Mouse (Mus musculus) skeletal muscle tissue, adult 2 months (tissue): ENCODE measurements around the gene Zc3h10.
A peak's percentile ranks its signal among the peaks of the same experiment; 100 is the strongest.
"Not testable (repeated sequence)": the region's sequence is repeated elsewhere in the genome, so short reads cannot be mapped to it uniquely, and the experiment has no call there.

Experiments used
- DNase-seq: peaks from one replicate; pipeline ENCODE4 v3.0.0-alpha.2; 2012; ENCODE audit warnings: low read depth, low spot score

Gene Zc3h10

DNA sequence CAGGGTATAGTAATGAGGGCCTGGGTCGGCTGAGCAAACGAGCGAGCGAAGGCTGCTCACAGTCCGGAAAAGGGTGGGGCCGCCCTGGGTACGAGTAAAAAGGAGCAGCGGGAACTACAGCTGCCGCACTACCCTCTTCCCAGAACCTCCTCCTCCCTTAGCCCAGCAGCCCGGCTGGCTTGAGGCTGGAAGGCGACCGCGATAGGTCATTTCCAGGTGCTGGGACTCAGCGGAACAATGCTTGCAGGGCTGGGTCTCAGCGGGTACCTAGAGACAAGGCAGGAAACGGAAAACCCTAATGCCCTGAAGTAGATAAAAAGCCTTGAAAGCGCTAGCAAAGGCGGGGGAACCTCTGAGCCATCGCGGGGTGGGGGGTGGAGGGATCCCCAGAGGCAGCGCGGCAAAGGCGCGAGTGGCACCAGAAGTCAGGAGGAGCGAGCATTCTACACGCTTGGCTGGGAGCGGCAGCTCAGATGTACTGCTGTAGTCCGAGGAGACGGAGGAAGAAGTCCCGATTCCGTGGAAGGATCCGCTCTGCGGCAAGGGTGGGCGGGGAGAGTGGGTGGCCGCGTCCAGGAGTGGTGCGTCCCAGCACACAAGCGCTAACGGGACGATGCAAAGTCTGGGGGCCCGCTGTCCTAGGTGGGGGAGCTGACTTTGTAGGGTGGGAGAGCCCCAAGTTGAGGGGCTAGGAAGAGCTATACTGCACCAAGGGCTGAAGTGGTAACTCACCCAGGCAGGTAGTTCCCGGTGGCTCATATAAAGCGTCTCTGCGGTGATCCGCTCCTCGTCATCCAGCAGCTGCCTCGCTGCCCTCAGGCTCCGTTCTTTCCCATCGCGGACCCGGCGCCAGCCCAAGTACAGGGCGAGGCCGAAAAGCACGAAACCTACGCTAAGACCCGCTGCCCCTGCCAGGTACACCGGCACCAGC, 22.6 kb downstream of the Zc3h10 start:
- DNase-seq = no peak

GRCm38 (mm10) chr10:128524111-128524731, 23.4 kb downstream of the Zc3h10 start:
- no peak for DNase-seq

GRCm38 (mm10) chr10:128522351-128522750, 25.2 kb downstream of the Zc3h10 start:
- no peak for DNase-seq

DNA sequence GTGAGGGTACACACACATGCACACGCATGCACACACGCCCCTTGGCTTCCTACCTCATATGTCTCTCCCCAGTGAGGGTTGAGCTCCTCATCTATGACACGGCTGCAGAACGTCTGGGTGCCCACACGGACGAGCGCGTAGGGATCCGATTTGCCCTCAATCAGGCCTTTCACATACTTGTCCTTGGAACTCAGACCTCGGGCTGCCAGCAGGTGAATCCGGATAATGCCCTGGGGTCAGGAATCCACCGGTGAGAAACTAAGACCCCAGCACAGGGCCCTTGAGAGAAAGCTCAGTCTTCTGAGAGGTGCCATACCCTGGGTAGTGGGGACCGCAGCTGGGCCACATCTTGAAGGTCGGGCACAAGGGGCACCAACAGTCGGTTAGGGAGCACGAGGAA, 27.0 kb downstream of the Zc3h10 start:
- no peak for DNase-seq

GRCm38 (mm10) chr10:128518833-128519232, 28.7 kb downstream of the Zc3h10 start:
- no peak for DNase-seq

DNA sequence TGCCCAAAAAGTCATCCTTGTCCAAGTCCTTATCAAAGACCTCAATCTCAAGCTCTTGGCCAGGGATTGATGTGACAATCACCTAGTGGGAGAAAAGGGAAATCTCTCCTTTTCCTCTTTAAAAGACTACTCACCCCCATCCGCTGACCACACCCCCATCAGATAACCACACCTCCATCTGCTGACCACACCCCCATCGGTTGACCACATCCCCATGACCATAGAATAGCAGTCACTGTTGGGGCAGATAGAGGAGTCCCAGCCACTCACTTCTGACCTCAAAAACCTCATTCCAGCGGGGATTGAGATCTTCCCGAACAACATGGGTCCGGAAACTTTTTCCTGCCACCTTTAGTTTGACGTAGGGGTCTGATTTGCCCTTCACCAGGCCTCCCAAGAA, 30.9 kb downstream of the Zc3h10 start:
- no peak for DNase-seq

DNA sequence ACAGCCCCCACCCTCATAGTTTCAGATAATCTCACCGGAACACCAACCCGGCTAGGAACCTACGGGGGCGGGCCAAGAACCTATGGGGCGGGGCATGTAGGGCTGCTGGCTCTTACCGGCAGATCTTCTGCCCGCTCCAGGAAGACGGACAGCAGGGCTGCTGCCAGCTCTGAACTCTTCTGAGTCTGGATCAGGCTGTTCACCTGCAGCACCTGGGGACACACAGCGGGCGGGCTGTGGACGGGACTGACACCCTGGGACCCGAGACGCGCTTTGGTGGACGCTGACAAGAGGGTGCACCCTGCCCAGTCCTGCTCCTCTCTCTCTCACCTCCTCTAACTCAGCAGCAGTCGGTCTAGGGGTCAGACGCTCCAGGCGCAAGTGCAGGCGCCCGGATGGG, 31.5 kb downstream of the Zc3h10 start:
- DNase-seq = no peak

- no peak for DNase-seq
Measured at GRCm38 (mm10) chr10:128515044-128515443, 32.5 kb downstream of the Zc3h10 start.

GRCm38 (mm10) chr10:128511761-128512160, 35.8 kb downstream of the Zc3h10 start:
- DNase-seq = no peak

DNA sequence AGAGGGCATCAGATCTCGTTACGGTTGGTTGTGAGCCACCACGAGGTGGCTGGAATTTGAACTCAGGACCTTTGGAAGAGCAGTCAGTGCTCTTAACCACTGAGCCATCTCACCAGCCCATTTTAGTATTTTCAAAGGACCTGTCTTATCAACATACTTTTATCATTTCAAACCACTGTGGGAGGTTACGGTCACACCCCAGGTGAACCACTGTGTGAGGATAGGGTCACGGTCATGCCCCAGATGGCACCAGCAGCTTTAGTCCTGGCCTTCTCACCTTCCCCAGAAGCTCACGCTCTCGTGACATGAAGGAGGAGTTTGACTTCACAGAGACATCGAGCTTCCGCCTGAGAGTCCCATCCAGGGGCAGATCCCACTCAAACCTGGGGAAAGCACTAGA, 36.4 kb downstream of the Zc3h10 start:
- DNase-seq = no peak

DNA sequence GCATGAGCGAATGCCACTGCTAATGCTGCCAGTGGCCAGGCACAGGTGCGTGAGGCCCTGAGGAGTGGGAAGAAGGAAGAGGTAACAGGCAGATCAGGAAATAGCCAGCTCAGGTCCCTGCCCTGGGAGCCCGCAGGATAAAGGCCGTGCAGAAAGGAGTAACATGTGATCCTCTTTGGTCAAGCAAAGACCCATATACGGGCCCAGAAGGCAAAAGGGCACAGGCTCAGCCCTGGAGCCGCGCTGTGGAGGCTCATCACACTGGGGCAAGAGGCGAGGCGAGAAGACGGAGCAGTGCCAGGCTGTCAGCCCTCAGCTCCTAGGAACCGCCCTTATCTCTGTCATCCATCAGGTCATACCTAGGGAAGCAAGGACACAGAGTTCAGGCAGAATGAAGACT, 37.3 kb downstream of the Zc3h10 start:
- no peak for DNase-seq

DNA sequence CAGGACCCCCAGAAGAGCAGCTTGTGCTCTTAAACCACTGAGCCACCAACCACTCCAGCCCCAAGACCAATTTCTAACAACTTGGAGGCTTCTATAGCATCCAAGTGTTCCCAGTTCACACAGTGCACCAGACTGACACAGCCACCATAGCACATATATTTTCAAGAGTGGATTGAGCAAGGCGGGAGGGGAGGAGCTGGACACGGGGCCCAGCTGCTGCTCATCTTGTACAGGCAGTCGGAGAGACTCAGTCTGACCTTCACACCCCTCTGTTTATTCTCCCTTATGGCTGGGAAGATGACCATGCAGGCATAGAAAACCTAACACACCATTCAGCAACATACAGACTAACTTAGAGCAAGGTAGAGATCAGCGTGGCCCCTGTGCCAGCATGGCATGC, 37.7 kb downstream of the Zc3h10 start:
- no peak for DNase-seq

- no peak for DNase-seq
Measured at GRCm38 (mm10) chr10:128509203-128509602, 38.4 kb downstream of the Zc3h10 start.

GRCm38 (mm10) chr10:128508260-128508659, 39.3 kb downstream of the Zc3h10 start:
- DNase-seq = no peak

DNA sequence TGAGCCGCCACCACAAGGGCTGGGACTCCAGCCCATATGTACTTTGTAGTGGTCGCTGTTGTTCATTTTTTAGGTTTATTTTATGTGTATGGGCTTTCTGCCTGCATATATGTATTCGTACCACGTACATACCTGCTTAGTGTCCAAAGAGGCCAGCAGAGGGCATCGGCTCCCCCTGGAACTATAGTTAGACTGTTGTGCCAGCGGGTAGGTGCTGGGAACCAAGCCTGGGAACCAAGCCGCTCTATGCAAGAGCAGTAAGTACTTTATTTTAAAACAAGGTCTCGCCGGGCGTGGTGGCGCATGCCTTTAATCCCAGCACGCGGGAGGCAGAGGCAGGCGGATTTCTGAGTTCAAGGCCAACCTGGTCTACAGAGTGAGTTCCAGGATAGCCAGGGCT, 41.6 kb downstream of the Zc3h10 start:
- DNase-seq = no peak

- not testable (repeated sequence) for DNase-seq
Measured at GRCm38 (mm10) chr10:128505371-128505667, 42.3 kb downstream of the Zc3h10 start.

DNA sequence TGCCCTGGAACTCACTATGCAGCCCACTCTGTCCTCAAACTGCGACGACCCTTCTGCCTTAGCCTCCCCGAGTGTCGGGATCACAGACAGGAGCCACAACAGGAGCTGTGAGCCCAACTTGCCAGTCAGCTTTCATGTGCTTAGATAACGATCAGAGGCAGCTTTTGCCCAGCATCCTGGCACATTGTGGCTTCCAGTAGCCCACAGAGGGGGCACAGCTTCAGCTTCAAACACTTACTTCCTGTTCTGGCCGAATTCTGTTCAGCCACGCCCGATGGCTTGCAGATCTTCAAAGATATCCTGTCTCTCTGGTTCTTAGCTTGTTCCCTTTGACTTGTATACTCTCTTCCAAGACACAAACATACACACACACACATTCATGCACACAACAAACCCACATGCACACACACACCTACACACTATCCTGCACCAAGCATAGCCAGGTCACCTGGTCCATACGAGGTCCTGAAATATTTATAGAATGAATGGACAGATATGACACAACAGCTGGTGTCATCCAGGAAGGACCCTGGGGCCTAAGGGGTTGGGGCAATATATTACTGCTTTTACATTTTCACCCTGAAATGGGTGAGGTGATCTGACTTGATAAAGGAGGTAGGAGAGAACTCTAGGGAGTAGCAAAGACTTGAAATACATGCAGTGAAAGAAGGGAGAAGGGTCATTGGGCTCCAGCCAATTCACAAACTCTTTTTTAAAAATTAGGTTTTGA, 42.8 kb downstream of the Zc3h10 start:
- no peak for DNase-seq

GRCm38 (mm10) chr10:128504012-128504411, 43.6 kb downstream of the Zc3h10 start:
- DNase-seq = no peak

- DNase-seq = no peak
Measured at GRCm38 (mm10) chr10:128503532-128503931, 44.0 kb downstream of the Zc3h10 start.

- peak; percentile 77 for DNase-seq
Measured at GRCm38 (mm10) chr10:128502341-128502740, 45.2 kb downstream of the Zc3h10 start.

GRCm38 (mm10) chr10:128499116-128499671, 48.4 kb downstream of the Zc3h10 start:
- peak; percentile 60 for DNase-seq

DNA sequence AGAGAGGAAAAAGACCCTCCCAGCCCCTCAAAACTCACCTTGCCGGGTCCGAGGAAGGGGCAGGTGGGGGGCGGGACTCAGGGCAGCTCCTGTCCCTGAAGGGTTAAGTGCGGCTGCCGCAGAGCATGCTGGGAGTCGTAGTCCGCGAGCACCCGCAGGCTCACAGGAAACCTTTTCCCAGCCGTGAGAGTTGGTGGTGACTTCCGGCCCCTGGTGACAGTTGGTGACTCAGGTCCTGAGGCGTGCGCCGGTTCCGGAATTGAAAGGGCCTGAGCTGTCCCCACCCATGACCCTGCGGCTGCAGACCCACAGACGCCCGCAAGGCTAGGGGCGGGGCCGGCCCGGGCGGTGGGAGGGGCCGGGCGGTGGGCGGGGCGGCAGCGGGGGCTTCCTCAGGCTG, 49.0 kb downstream of the Zc3h10 start, which contains the start of gene Myl6b:
Gene Myl6b (minus strand): TSS at position 96 of the 400 bp plus-strand sequence.
- DNase-seq = peak; percentile 99
